Mouse (Mus musculus): ENCODE data around the gene Capn8.

- TF ChIP-seq CTCF (IDR thresholded peaks at IDR 0.05; ENCODE audit: low read depth): peak; percentile 66
- TF ChIP-seq EP300 (IDR thresholded peaks at IDR 0.05; ENCODE audit: low read depth): no peak
Observed at GRCm38 (mm10) chr1:182516758-182517676, 47.8 kb upstream of the Capn8 start, which contains the start of gene Capn2.

Data from liver, postnatal 0 days (tissue).